In genomic region chr17:11541928-11542623, GRCm38 (mm10) we compare ENCODE assay signal across 28 mouse cellular contexts.
DNase-seq lines count a peak whose midpoint lies in the region; ATAC-seq and TF ChIP-seq lines count a peak whose summit lies in the region.
"Had no signal": no experiment of that assay in that cellular context is flagged by ENCODE, and none has a peak within 500 bp of the region (broad histone marks: within the 10 kb centered on the region; RNA-seq: fewer than 3 reads in every experiment).

No protein-coding gene starts in this region.

- H3K4me3 ChIP-seq in forebrain, embryonic 15.5 days = no peak overlapping the region
- H3K4me3 ChIP-seq in forebrain, embryonic 11.5 days (ENCODE audit: low read depth, low read length) = no peak overlapping the region
- no peak overlapping the region for H3K4me3 ChIP-seq in hindbrain, embryonic 13.5 days
- no peak overlapping the region for H3K4me3 ChIP-seq in neural tube, embryonic 13.5 days
- H3K4me3 ChIP-seq: embryonic facial prominence, embryonic 15.5 days; heart, adult 2 months; heart, embryonic 13.5 days; left cerebral cortex, adult 2 months; liver, embryonic 13.5 days had no signal

- DNase-seq in forebrain, embryonic 11.5 days (ENCODE audit: low spot score) = no peak
- DNase-seq in brain, embryonic 14.5 days (ENCODE audit: low read depth) = peak; percentile 58
- no peak for DNase-seq in layer of hippocampus, postnatal 14 days (ENCODE audit: low spot score in 2 of 2)
- no peak for DNase-seq in lung, adult 18-20 months
- DNase-seq: adrenal gland, adult 2 months; B cell, adult 2 months; cerebellum, adult 2 months; cerebellum, postnatal 25 days; embryo, embryonic 11 days; gastrocnemius, postnatal 36 days; heart, adult 2 months; kidney, adult 18-20 months; kidney, postnatal 4 days; liver, embryonic 13.5 days; lung, embryonic 14.5 days; right cerebral cortex, adult 18-20 months; right cerebral cortex, postnatal 4 days; thymus, postnatal 14 days had no signal

- H3K27ac ChIP-seq in forebrain, embryonic 15.5 days (replicated peaks) = no peak overlapping the region
- H3K27ac ChIP-seq in forebrain, embryonic 11.5 days (ENCODE audit: low read depth, low read length) = no peak overlapping the region
- H3K27ac ChIP-seq in hindbrain, embryonic 13.5 days = peak overlapping the region; percentile 69
- H3K27ac ChIP-seq in neural tube, embryonic 13.5 days (replicated peaks) = peak overlapping the region; percentile 68
- H3K27ac ChIP-seq: embryonic facial prominence, embryonic 15.5 days; heart, adult 2 months; heart, embryonic 13.5 days; left cerebral cortex, adult 2 months; liver, embryonic 13.5 days had no signal

- TF ChIP-seq CTCF in brain, embryonic 14.5 days (IDR thresholded peaks at IDR 0.05; ENCODE audit: borderline replicate concordance, extremely low read depth, insufficient read depth, insufficient read length) = no peak

- peaks cover 7% of the 10 kb centered on the region; the same call in 1 of the 2 replicates for H3K4me1 ChIP-seq in forebrain, embryonic 15.5 days
- no peaks in the 10 kb centered on the region for H3K4me1 ChIP-seq in forebrain, embryonic 11.5 days (replicated peaks; ENCODE audit: control insufficient read depth, insufficient read depth, low read length)
- H3K4me1 ChIP-seq in hindbrain, embryonic 13.5 days (replicated peaks) = peaks cover 10% of the 10 kb centered on the region
- H3K4me1 ChIP-seq in neural tube, embryonic 13.5 days (replicated peaks) = peaks cover 13% of the 10 kb centered on the region
- H3K4me1 ChIP-seq: embryonic facial prominence, embryonic 15.5 days; heart, embryonic 13.5 days; liver, embryonic 13.5 days had no signal

- TF ChIP-seq POLR2A in brain, embryonic 14.5 days (IDR thresholded peaks at IDR 0.05; ENCODE audit: borderline replicate concordance, extremely low read depth, insufficient read depth, insufficient read length, poor library complexity, severe bottlenecking) = no peak

- H3K9ac ChIP-seq in forebrain, embryonic 15.5 days (replicated peaks) = no peak overlapping the region
- no peak overlapping the region for H3K9ac ChIP-seq in forebrain, embryonic 11.5 days (ENCODE audit: low read length)
- 0 out of 2 replicates have a peak overlapping the region, but pooled peaks have one; percentile 10 for H3K9ac ChIP-seq in hindbrain, embryonic 13.5 days
- H3K9ac ChIP-seq in neural tube, embryonic 13.5 days = no peak overlapping the region
- H3K9ac ChIP-seq: embryonic facial prominence, embryonic 15.5 days; heart, embryonic 13.5 days; liver, embryonic 13.5 days; lung, embryonic 14.5 days had no signal

- no peaks in the 10 kb centered on the region for H3K36me3 ChIP-seq in forebrain, embryonic 15.5 days
- no peaks in the 10 kb centered on the region for H3K36me3 ChIP-seq in forebrain, embryonic 11.5 days (ENCODE audit: control insufficient read depth, insufficient read depth, low read length)
- no peaks in the 10 kb centered on the region for H3K36me3 ChIP-seq in hindbrain, embryonic 13.5 days
- no peaks in the 10 kb centered on the region for H3K36me3 ChIP-seq in neural tube, embryonic 13.5 days
- H3K36me3 ChIP-seq: embryonic facial prominence, embryonic 15.5 days; G1E; heart, embryonic 13.5 days; liver, embryonic 13.5 days had no signal

- WGBS in forebrain, embryonic 15.5 days = 55% methylated on average over 4 of the region's 4 CpGs
- 72% methylated on average over 4 of the region's 4 CpGs for WGBS in forebrain, embryonic 11.5 days
- WGBS in hindbrain, embryonic 13.5 days = 34% methylated on average over 4 of the region's 4 CpGs
- 44% methylated on average over 4 of the region's 4 CpGs for WGBS in neural tube, embryonic 13.5 days

- H3K4me2 ChIP-seq in forebrain, embryonic 15.5 days (replicated peaks) = no peak overlapping the region
- H3K4me2 ChIP-seq in forebrain, embryonic 11.5 days (ENCODE audit: low read depth, low read length, severe bottlenecking) = no peak overlapping the region
- no peak overlapping the region for H3K4me2 ChIP-seq in hindbrain, embryonic 13.5 days
- no peak overlapping the region for H3K4me2 ChIP-seq in neural tube, embryonic 13.5 days
- H3K4me2 ChIP-seq: embryonic facial prominence, embryonic 15.5 days; heart, embryonic 13.5 days; liver, embryonic 13.5 days; lung, embryonic 14.5 days had no signal

- peak; percentile 35; the same call in 1 of the 2 replicates for ATAC-seq in forebrain, embryonic 15.5 days (replicated peaks)
- no peak for ATAC-seq in forebrain, embryonic 11.5 days (replicated peaks; ENCODE audit: low FRiP score)
- ATAC-seq in hindbrain, embryonic 13.5 days (ENCODE audit: low FRiP score) = peak; percentile 77
- peak; percentile 88 for ATAC-seq in neural tube, embryonic 13.5 days (ENCODE audit: low read depth)
- ATAC-seq: inflammation-experienced regulatory T-cells, adult 6 months; Patski had no signal

- no peaks in the 10 kb centered on the region for H3K9me3 ChIP-seq in forebrain, embryonic 15.5 days
- H3K9me3 ChIP-seq in forebrain, embryonic 11.5 days (ENCODE audit: control insufficient read depth, low read length) = no peaks in the 10 kb centered on the region
- no peaks in the 10 kb centered on the region for H3K9me3 ChIP-seq in hindbrain, embryonic 13.5 days
- no peaks in the 10 kb centered on the region for H3K9me3 ChIP-seq in neural tube, embryonic 13.5 days
- H3K9me3 ChIP-seq: embryonic facial prominence, embryonic 15.5 days; G1E; heart, embryonic 13.5 days; liver, embryonic 13.5 days had no signal

- H3K27me3 ChIP-seq in forebrain, embryonic 15.5 days = no peaks in the 10 kb centered on the region
- no peaks in the 10 kb centered on the region for H3K27me3 ChIP-seq in forebrain, embryonic 11.5 days (ENCODE audit: control insufficient read depth, insufficient read depth, low read length)
- no peaks in the 10 kb centered on the region for H3K27me3 ChIP-seq in hindbrain, embryonic 13.5 days
- H3K27me3 ChIP-seq in neural tube, embryonic 13.5 days = no peaks in the 10 kb centered on the region
- H3K27me3 ChIP-seq: CH12.LX; embryonic facial prominence, embryonic 15.5 days; heart, embryonic 13.5 days; liver, embryonic 13.5 days; Patski had no signal

Comparison
In these comparisons a context has a peak if more than half of its experiments do, and no peak if none do; other contexts are left out.
1. H3K27ac ChIP-seq: peak in hindbrain, embryonic 13.5 days (single experiment) and neural tube, embryonic 13.5 days (single experiment); none in forebrain, embryonic 15.5 days (single experiment) and forebrain, embryonic 11.5 days (single experiment).